Mouse (Mus musculus) forebrain, embryonic 16.5 days (tissue): ENCODE data around the gene Olfr251. TPM values are rescaled to one million over a fixed set of nuclear protein-coding genes. Genes with fewer than 3 reads are reported as not detected.

Source experiments
- polyA plus RNA-seq: library from polyadenylated mRNA; unstranded; fragments of >200 nt; fragmentation: Nextera tagmentation; extraction: Ambion mirVana; gene quantifications from 2 replicates; pipeline ENCODE4 v1.2.1, GENCODE M21; 2015

Gene Olfr251
- polyA plus RNA-seq, 1 experiment from 2014 or later: not detected

Other genes with a start within 250 kb of the Olfr251 start
- gene Olfr890, start 234.6 kb upstream of the Olfr251 start, polyA plus RNA-seq: not detected in 2 replicates
- gene Olfr891, start 196.3 kb upstream of the Olfr251 start, polyA plus RNA-seq: not detected in 2 replicates
- not detected in 2 replicates for gene Olfr893, start 168.7 kb upstream of the Olfr251 start, polyA plus RNA-seq
- gene Olfr894, start 159.0 kb upstream of the Olfr251 start, polyA plus RNA-seq: not detected in 2 replicates
- not detected in 2 replicates for gene Olfr143, start 124.3 kb upstream of the Olfr251 start, polyA plus RNA-seq
- gene Olfr895, start 109.2 kb upstream of the Olfr251 start, polyA plus RNA-seq: not detected in 2 replicates
- not detected in 2 replicates for gene Olfr896-ps1, start 86.0 kb upstream of the Olfr251 start, polyA plus RNA-seq
- not detected in 2 replicates for gene Olfr25, start 48.0 kb upstream of the Olfr251 start, polyA plus RNA-seq
- not detected in 2 replicates for gene Olfr898, start 28.7 kb upstream of the Olfr251 start, polyA plus RNA-seq
- not detected in 2 replicates for gene Olfr250, start 10.2 kb upstream of the Olfr251 start, polyA plus RNA-seq
- not detected in 2 replicates for gene Olfr147, start 24.6 kb downstream of the Olfr251 start, polyA plus RNA-seq
- gene Olfr901, start 52.4 kb downstream of the Olfr251 start, polyA plus RNA-seq: not detected in 2 replicates
- not detected in 2 replicates for gene Olfr902, start 70.6 kb downstream of the Olfr251 start, polyA plus RNA-seq
- not detected in 2 replicates for gene Olfr904, start 86.1 kb downstream of the Olfr251 start, polyA plus RNA-seq
- gene Olfr905, start 94.0 kb downstream of the Olfr251 start, polyA plus RNA-seq: not detected in 2 replicates
- gene Olfr906, start 110.0 kb downstream of the Olfr251 start, polyA plus RNA-seq: not detected in 2 replicates
- gene Olfr907, start 118.7 kb downstream of the Olfr251 start, polyA plus RNA-seq: not detected in 2 replicates
- gene Olfr911-ps1, start 144.5 kb downstream of the Olfr251 start, polyA plus RNA-seq: not detected in 2 replicates
- gene Olfr910, start 160.8 kb downstream of the Olfr251 start, polyA plus RNA-seq: not detected in 2 replicates
- not detected in 2 replicates for gene Olfr912, start 203.1 kb downstream of the Olfr251 start, polyA plus RNA-seq
- gene Olfr913, start 215.7 kb downstream of the Olfr251 start, polyA plus RNA-seq: not detected in 2 replicates
- gene Olfr914, start 228.0 kb downstream of the Olfr251 start, polyA plus RNA-seq: not detected in 2 replicates